Comparison of ENCODE assay signal across 10 mouse cellular contexts in genomic region chr12:27062511-27063264, GRCm38 (mm10).
DNase-seq lines count a peak whose midpoint lies in the region; ATAC-seq lines count a peak whose summit lies in the region.
"Had no signal": no experiment of that assay in that cellular context is flagged by ENCODE, and none has a peak within 500 bp of the region (broad histone marks: within the 10 kb centered on the region; RNA-seq: fewer than 3 reads in every experiment).

No protein-coding gene starts in this region.

- peak overlapping the region; percentile 81 for H3K4me2 ChIP-seq in heart, embryonic 12.5 days
- H3K4me2 ChIP-seq in hindbrain, embryonic 14.5 days (replicated peaks): peak overlapping the region; percentile 55
- H3K4me2 ChIP-seq in midbrain, embryonic 14.5 days (ENCODE audit: low read length): peak overlapping the region; percentile 62

- DNase-seq in heart, adult 9 months (ENCODE audit: low spot score in 2 of 2): no peak
- DNase-seq in embryo, embryonic 10 days (ENCODE audit: low spot score): peak; percentile 68
- peak; percentile 69 for DNase-seq in hindbrain, embryonic 14.5 days (ENCODE audit: low spot score)
- DNase-seq in midbrain, embryonic 14.5 days: peak; percentile 84
- no peak for DNase-seq in frontal cortex, postnatal 10 days (ENCODE audit: low spot score in 2 of 2)
- DNase-seq in left cerebral cortex, adult 9 months (ENCODE audit: low spot score in 2 of 2): no peak
- DNase-seq: gastrocnemius, postnatal 36 days had no signal

- H3K9me3 ChIP-seq in heart, embryonic 12.5 days (replicated peaks): no peaks in the 10 kb centered on the region
- H3K9me3 ChIP-seq in hindbrain, embryonic 14.5 days (ENCODE audit: control insufficient read depth, low read length): no peaks in the 10 kb centered on the region
- no peaks in the 10 kb centered on the region for H3K9me3 ChIP-seq in midbrain, embryonic 14.5 days (ENCODE audit: control insufficient read depth, low read length)

- H3K27me3 ChIP-seq in heart, embryonic 12.5 days (replicated peaks): no peaks in the 10 kb centered on the region; the same call in none of the 2 replicates
- no peaks in the 10 kb centered on the region for H3K27me3 ChIP-seq in hindbrain, embryonic 14.5 days (ENCODE audit: control insufficient read depth, insufficient read depth, low read length)
- H3K27me3 ChIP-seq in midbrain, embryonic 14.5 days (ENCODE audit: control insufficient read depth, insufficient read depth, low read length): no peaks in the 10 kb centered on the region

- peak overlapping the region; percentile 45; the same call in 1 of the 2 replicates for H3K4me3 ChIP-seq in heart, embryonic 12.5 days
- H3K4me3 ChIP-seq in hindbrain, embryonic 14.5 days (replicated peaks; ENCODE audit: low read length): peak overlapping the region; percentile 15; the same call in 1 of the 2 replicates
- H3K4me3 ChIP-seq in midbrain, embryonic 14.5 days (replicated peaks; ENCODE audit: low read depth, low read length): peak overlapping the region; percentile 31

- H3K4me1 ChIP-seq in heart, embryonic 12.5 days (replicated peaks): peaks cover 24% of the 10 kb centered on the region
- H3K4me1 ChIP-seq in hindbrain, embryonic 14.5 days (replicated peaks; ENCODE audit: control insufficient read depth, insufficient read depth, low read length): peaks cover 63% of the 10 kb centered on the region
- peaks cover 63% of the 10 kb centered on the region for H3K4me1 ChIP-seq in midbrain, embryonic 14.5 days (ENCODE audit: control insufficient read depth, insufficient read depth, low read length)

- no peaks in the 10 kb centered on the region for H3K36me3 ChIP-seq in heart, embryonic 12.5 days
- H3K36me3 ChIP-seq in hindbrain, embryonic 14.5 days (replicated peaks; ENCODE audit: control insufficient read depth, insufficient read depth): no peaks in the 10 kb centered on the region
- H3K36me3 ChIP-seq in midbrain, embryonic 14.5 days (ENCODE audit: control insufficient read depth, insufficient read depth, low read length): no peaks in the 10 kb centered on the region

- H3K9ac ChIP-seq in heart, embryonic 12.5 days: peak overlapping the region; percentile 70
- H3K9ac ChIP-seq in hindbrain, embryonic 14.5 days: peak overlapping the region; percentile 61
- peak overlapping the region; percentile 64; the same call in 1 of the 2 replicates for H3K9ac ChIP-seq in midbrain, embryonic 14.5 days (replicated peaks; ENCODE audit: low read length)
- H3K9ac ChIP-seq: liver, embryonic 14.5 days had no signal

- H3K27ac ChIP-seq in heart, embryonic 12.5 days (ENCODE audit: poor library complexity, severe bottlenecking): no peak overlapping the region; the same call in 1 of the 2 replicates
- peak overlapping the region; percentile 97 for H3K27ac ChIP-seq in hindbrain, embryonic 14.5 days
- H3K27ac ChIP-seq in midbrain, embryonic 14.5 days (replicated peaks; ENCODE audit: low read depth, low read length): peak overlapping the region; percentile 98
- H3K27ac ChIP-seq: liver, embryonic 14.5 days had no signal

- 78% methylated on average over 6 of the region's 6 CpGs for WGBS in heart, embryonic 12.5 days
- 14% methylated on average over 6 of the region's 6 CpGs for WGBS in hindbrain, embryonic 14.5 days
- WGBS in midbrain, embryonic 14.5 days: 5% methylated on average over 6 of the region's 6 CpGs

- ATAC-seq in heart, embryonic 12.5 days (ENCODE audit: insufficient number of reproducible peaks, low FRiP score): no peak
- no peak for ATAC-seq in hindbrain, embryonic 14.5 days (ENCODE audit: low FRiP score)
- no peak for ATAC-seq in midbrain, embryonic 14.5 days (ENCODE audit: low FRiP score, low TSS enrichment)
- ATAC-seq in frontal cortex, adult (ENCODE audit: low TSS enrichment): no peak

Comparison
In these comparisons a context has a peak if more than half of its experiments do, and no peak if none do; other contexts are left out.
1. DNase-seq: peak in embryo, embryonic 10 days (single experiment), hindbrain, embryonic 14.5 days (single experiment) and midbrain, embryonic 14.5 days (single experiment); none in heart, adult 9 months (0 of 2), frontal cortex, postnatal 10 days (0 of 2) and left cerebral cortex, adult 9 months (0 of 2).
2. Peak in every context shown above with its lines, with median percentiles within 50 percentile points of each other: H3K4me2 ChIP-seq, H3K4me3 ChIP-seq and H3K9ac ChIP-seq.